Mouse (Mus musculus) ES-E14 (cell line): ENCODE data around the gene Olfr976. TPM values are rescaled to one million over a fixed set of nuclear protein-coding genes. Genes with fewer than 3 reads are reported as not detected.
"Not testable (repeated sequence)": the region's sequence is repeated elsewhere in the genome, so short reads cannot be mapped to it uniquely, and the experiment has no call there.

Source experiments
- DNase-seq: peaks from one replicate; pipeline ENCODE4 v3.0.0-alpha.2; 2013; ENCODE audit warnings: low read depth, low spot score
- H3K27ac ChIP-seq: 2 replicates; pipeline ENCODE4 v1.5.1; 2012; ENCODE audit warnings: low read depth, mild to moderate bottlenecking, low read length, moderate library complexity, mixed read lengths; ENCODE audit not compliant: poor library complexity, insufficient read depth, severe bottlenecking
- H3K36me3 ChIP-seq: 2 replicates; pipeline ENCODE4 v1.6.1; 2012; ENCODE audit warnings: mild to moderate bottlenecking, low read length, moderate library complexity, mixed read lengths; ENCODE audit not compliant: control insufficient read depth, poor library complexity, insufficient read depth, severe bottlenecking
- H3K4me1 ChIP-seq, 2 experiments: fragments of 150-350 bp in 1 of 2; sonication (generic) in 1 of 2; 2 replicates each; pipeline ENCODE4 v1.6.1; 2012; ENCODE audit warnings: low read length in 2 of 2, mild to moderate bottlenecking in 1 of 2, mixed read lengths in 1 of 2; ENCODE audit not compliant: control insufficient read depth in 2 of 2, insufficient read depth in 2 of 2, poor library complexity in 1 of 2
- H3K4me3 ChIP-seq, 2 experiments: fragments of 150-350 bp in 1 of 2; sonication (generic) in 1 of 2; 2 replicates each; pipeline ENCODE4 v1.5.1; 2012; ENCODE audit warnings: low read length in 2 of 2, low read depth in 1 of 2, mild to moderate bottlenecking in 1 of 2, mixed read lengths in 1 of 2; ENCODE audit not compliant: insufficient read depth in 1 of 2, poor library complexity in 1 of 2, severe bottlenecking in 1 of 2
- H3K9ac ChIP-seq: 2 replicates; pipeline ENCODE4 v1.6.1; 2012; ENCODE audit warnings: low read depth, mild to moderate bottlenecking, low read length, mixed read lengths; ENCODE audit not compliant: poor library complexity, insufficient read depth, severe bottlenecking
- H3K9me3 ChIP-seq: fragments of 150-350 bp; sonication (generic); 2 replicates; pipeline ENCODE4 v1.6.1; 2012; ENCODE audit warnings: low read depth, mild to moderate bottlenecking, low read length; ENCODE audit not compliant: control insufficient read depth, insufficient read depth
- CHD2 ChIP-seq: IDR thresholded peaks from 2 replicates; pipeline ENCODE4 v1.6.1; 2014; ENCODE audit warnings: mild to moderate bottlenecking, low read depth, low read length, inconsistent platforms
- HCFC1 ChIP-seq: IDR thresholded peaks from 2 replicates; pipeline ENCODE4 v1.6.1; 2012; ENCODE audit warnings: low read length, inconsistent platforms, borderline replicate concordance; ENCODE audit not compliant: insufficient read depth
- MAFK ChIP-seq: IDR thresholded peaks from 2 replicates; pipeline ENCODE4 v1.6.1; 2014; ENCODE audit warnings: mild to moderate bottlenecking, low read depth, low read length, inconsistent platforms; ENCODE audit not compliant: insufficient read depth
- ZC3H11A ChIP-seq: IDR thresholded peaks from 2 replicates; pipeline ENCODE4 v1.6.1; 2012; ENCODE audit warnings: low read depth, mild to moderate bottlenecking, inconsistent platforms, low read length, borderline replicate concordance
- ZNF384 ChIP-seq: IDR thresholded peaks from 2 replicates; pipeline ENCODE4 v1.6.1; 2012; ENCODE audit warnings: low read depth, low read length, inconsistent platforms
- in situ Hi-C, 2 experiments: fragments of 600-800 bp; cut with MboI; formaldehyde crosslinking; loops; one replicate each; pipeline ENCODE4 v1.15.1; 2025; ENCODE audit warnings: low sequenced_read_pairs in 2 of 2, inconsistent platforms in 1 of 2; ENCODE audit not compliant: unreplicated experiment in 2 of 2
- total RNA-seq: library from RNA; depleted of rRNA; stranded (reverse); fragments of 300-350 nt; gene quantifications from 2 replicates; pipeline ENCODE4 v1.2.3, GENCODE M21; 2012; rRNA removed

Gene Olfr976
- not detected in 2 replicates for total RNA-seq

GRCm38 (mm10) chr9:39961033-39961432 lies at the start of gene Olfr976:
Olfr976 (minus strand) TSS chr9:39961133.
- H3K36me3 ChIP-seq, in situ Hi-C loops: not testable (repeated sequence)

GRCm38 (mm10) chr9:40009482-40009881 lies 48.5 kb upstream of the Olfr976 start, which contains the start of gene Olfr980:
Olfr980 (minus strand) TSS chr9:40009582.
- Histone ChIP-seq H3K9ac (no peak within 1 kb of the TSS), H3K4me3 (no peak within 1 kb of the TSS), H3K36me3 (no peaks in the 10 kb centered on the region), H3K27ac (no peak within 1 kb of the TSS), H3K9me3 (no peaks in the 10 kb centered on the region), H3K4me1 (no peaks in the 10 kb centered on the region)
- DNase-seq: no peak
- TF ChIP-seq ZC3H11A (no peak), HCFC1 (no peak), ZNF384 (no peak), MAFK (no peak), CHD2 (no peak)
- in situ Hi-C loops: no loop called here

More at GRCm38 (mm10) chr9:39961033-39961432, at the start of gene Olfr976:
- not testable (repeated sequence) for H3K4me1 ChIP-seq, H3K9ac ChIP-seq, DNase-seq, H3K27ac ChIP-seq, H3K4me3 ChIP-seq, H3K9me3 ChIP-seq

- Histone ChIP-seq H3K4me1 (no peaks in the 10 kb centered on the region), H3K9ac (no peak within 1 kb of the TSS), H3K9me3 (no peaks in the 10 kb centered on the region), H3K4me3 (no peak within 1 kb of the TSS), H3K27ac (no peak within 1 kb of the TSS), H3K36me3 (no peaks in the 10 kb centered on the region)
- DNase-seq: no peak
- in situ Hi-C loops: no loop called here
- TF ChIP-seq CHD2 (no peak), HCFC1 (no peak), ZNF384 (no peak), MAFK (no peak), ZC3H11A (no peak)
Observed at GRCm38 (mm10) chr9:40003365-40003764, 42.4 kb upstream of the Olfr976 start, which contains the start of gene Olfr979. Olfr979 (minus strand) TSS chr9:40003465.

- no peak for DNase-seq
- no peak for TF ChIP-seq CHD2
- no peak for TF ChIP-seq ZC3H11A
- TF ChIP-seq MAFK: no peak
- TF ChIP-seq ZNF384: no peak
- no peak for TF ChIP-seq HCFC1
Observed at GRCm38 (mm10) chr9:39991813-39992212, 30.9 kb upstream of the Olfr976 start, which contains the start of gene Olfr978. Olfr978 (plus strand) TSS chr9:39992113.

GRCm38 (mm10) chr9:39976581-39977145 lies 15.7 kb upstream of the Olfr976 start:
- H3K4me3 ChIP-seq, H3K36me3 ChIP-seq, in situ Hi-C loops, H3K27ac ChIP-seq, DNase-seq, H3K4me1 ChIP-seq, H3K9me3 ChIP-seq, H3K9ac ChIP-seq: not testable (repeated sequence)
- peak; percentile 77 for TF ChIP-seq MAFK

More at GRCm38 (mm10) chr9:39991813-39992212, 30.9 kb upstream of the Olfr976 start, which contains the start of gene Olfr978:
- no peaks in the 10 kb centered on the region for H3K9me3 ChIP-seq
- no peaks in the 10 kb centered on the region for H3K4me1 ChIP-seq
- H3K4me3 ChIP-seq: no peak within 1 kb of the TSS
- H3K9ac ChIP-seq: no peak within 1 kb of the TSS
- no peak within 1 kb of the TSS for H3K27ac ChIP-seq
- in situ Hi-C loops: no loop called here
- H3K36me3 ChIP-seq: no peaks in the 10 kb centered on the region
